Comparison of ENCODE assay signal across 18 mouse cellular contexts in genomic region chr11:89602966-89603365, GRCm38 (mm10).
DNase-seq lines count a peak whose midpoint lies in the region; ATAC-seq and TF ChIP-seq lines count a peak whose summit lies in the region.
"Had no signal": no experiment of that assay in that cellular context is flagged by ENCODE, and none has a peak within 500 bp of the region (broad histone marks: within the 10 kb centered on the region; RNA-seq: fewer than 3 reads in every experiment).

No protein-coding gene starts in this region.

- H3K4me2 ChIP-seq in liver, embryonic 11.5 days = no peak overlapping the region
- H3K4me2 ChIP-seq in midbrain, embryonic 11.5 days = no peak overlapping the region
- H3K4me2 ChIP-seq in midbrain, postnatal 0 days (ENCODE audit: low read depth, low read length, poor library complexity, severe bottlenecking) = no peak overlapping the region
- H3K4me2 ChIP-seq: embryonic facial prominence, embryonic 12.5 days; forebrain, embryonic 13.5 days; forebrain, embryonic 15.5 days had no signal

- no peaks in the 10 kb centered on the region for H3K36me3 ChIP-seq in liver, adult 2 months (ENCODE audit: control insufficient read depth, insufficient read depth, low read length)
- no peaks in the 10 kb centered on the region for H3K36me3 ChIP-seq in liver, embryonic 11.5 days (ENCODE audit: control insufficient read depth, insufficient read depth, low read length)
- no peaks in the 10 kb centered on the region for H3K36me3 ChIP-seq in midbrain, embryonic 11.5 days (ENCODE audit: control insufficient read depth, insufficient read depth, low read length)
- H3K36me3 ChIP-seq in midbrain, postnatal 0 days (ENCODE audit: insufficient read depth, low read length) = no peaks in the 10 kb centered on the region
- H3K36me3 ChIP-seq: embryonic facial prominence, embryonic 10.5 days; embryonic facial prominence, embryonic 12.5 days; forebrain, embryonic 15.5 days had no signal

- H3K9ac ChIP-seq in liver, adult 2 months (ENCODE audit: low read depth, low read length) = no peak overlapping the region
- no peak overlapping the region for H3K9ac ChIP-seq in liver, embryonic 11.5 days (ENCODE audit: low read depth, low read length)
- H3K9ac ChIP-seq in midbrain, embryonic 11.5 days (ENCODE audit: low read length) = no peak overlapping the region
- no peak overlapping the region for H3K9ac ChIP-seq in midbrain, postnatal 0 days (replicated peaks; ENCODE audit: low read length, poor library complexity, severe bottlenecking)
- H3K9ac ChIP-seq: embryonic facial prominence, embryonic 12.5 days; forebrain, embryonic 13.5 days; forebrain, embryonic 15.5 days; forebrain, postnatal 0 days had no signal

- H3K4me3 ChIP-seq in liver, adult 2 months (ENCODE audit: insufficient read depth, low read depth, low read length) = no peak overlapping the region
- no peak overlapping the region for H3K4me3 ChIP-seq in liver, embryonic 11.5 days (ENCODE audit: low read depth, low read length)
- no peak overlapping the region for H3K4me3 ChIP-seq in midbrain, embryonic 11.5 days (ENCODE audit: low read depth, low read length)
- no peak overlapping the region for H3K4me3 ChIP-seq in midbrain, postnatal 0 days (ENCODE audit: low read depth, low read length)
- H3K4me3 ChIP-seq: embryonic facial prominence, embryonic 10.5 days; embryonic facial prominence, embryonic 12.5 days; forebrain, embryonic 13.5 days; forebrain, embryonic 15.5 days had no signal

- no peak for TF ChIP-seq CTCF in liver, adult 2 months (IDR thresholded peaks at IDR 0.05; ENCODE audit: low read depth, low read length)
- no peak for TF ChIP-seq CTCF in midbrain, postnatal 0 days (IDR thresholded peaks at IDR 0.05)

- H3K27me3 ChIP-seq in liver, adult 2 months (ENCODE audit: control insufficient read depth, insufficient read depth, low read length) = no peaks in the 10 kb centered on the region
- H3K27me3 ChIP-seq in liver, embryonic 11.5 days (replicated peaks; ENCODE audit: control insufficient read depth, insufficient read depth, low read length) = no peaks in the 10 kb centered on the region
- H3K27me3 ChIP-seq in midbrain, embryonic 11.5 days (ENCODE audit: control insufficient read depth, insufficient read depth, low read length) = no peaks in the 10 kb centered on the region
- no peaks in the 10 kb centered on the region for H3K27me3 ChIP-seq in midbrain, postnatal 0 days (ENCODE audit: insufficient read depth, low read length)
- H3K27me3 ChIP-seq: embryonic facial prominence, embryonic 12.5 days; forebrain, embryonic 13.5 days; forebrain, embryonic 15.5 days had no signal

- no peak for TF ChIP-seq POLR2A in liver, adult 2 months (IDR thresholded peaks at IDR 0.05; ENCODE audit: extremely low read depth, insufficient read depth, low read length)

- no peaks in the 10 kb centered on the region for H3K9me3 ChIP-seq in liver, embryonic 11.5 days (ENCODE audit: control insufficient read depth, low read length)
- no peaks in the 10 kb centered on the region for H3K9me3 ChIP-seq in midbrain, embryonic 11.5 days (ENCODE audit: control insufficient read depth, low read length)
- no peaks in the 10 kb centered on the region for H3K9me3 ChIP-seq in midbrain, postnatal 0 days (ENCODE audit: low read length)
- H3K9me3 ChIP-seq: embryonic facial prominence, embryonic 10.5 days; embryonic facial prominence, embryonic 12.5 days; forebrain, embryonic 13.5 days; forebrain, embryonic 15.5 days had no signal

- DNase-seq in liver, adult 2 months (ENCODE audit: extremely low read depth, low read depth, low spot score) = peak; percentile 67
- DNase-seq in liver, embryonic 11.5 days (ENCODE audit: low spot score) = no peak
- peak; percentile 54 for DNase-seq in midbrain, embryonic 11.5 days (ENCODE audit: low spot score, missing footprints)
- DNase-seq in midbrain, postnatal 0 days (ENCODE audit: low spot score) = no peak
- DNase-seq in gastrocnemius, adult 18-20 months (ENCODE audit: low spot score) = no peak
- DNase-seq: adrenal gland, adult 2 months; adrenal gland, postnatal 10 days; adrenal gland, postnatal 25 days; cerebellum, adult 11-12 months; cerebellum, adult 2 months; cerebellum, adult 9-10 months; cerebellum, postnatal 10 days; cerebellum, postnatal 25 days; forebrain, postnatal 0 days had no signal

- no peak overlapping the region for H3K27ac ChIP-seq in liver, adult 2 months (replicated peaks; ENCODE audit: insufficient read depth, low read depth, low read length)
- no peak overlapping the region for H3K27ac ChIP-seq in liver, embryonic 11.5 days (ENCODE audit: low read depth, low read length)
- H3K27ac ChIP-seq in midbrain, embryonic 11.5 days (ENCODE audit: low read depth, low read length) = no peak overlapping the region
- H3K27ac ChIP-seq in midbrain, postnatal 0 days (ENCODE audit: low read depth, low read length) = no peak overlapping the region
- H3K27ac ChIP-seq: embryonic facial prominence, embryonic 10.5 days; embryonic facial prominence, embryonic 12.5 days; forebrain, embryonic 13.5 days; forebrain, embryonic 15.5 days had no signal

- WGBS in liver, adult 2 months = 49% methylated on average over 5 of the region's 5 CpGs
- 72% methylated on average over 5 of the region's 5 CpGs for WGBS in liver, embryonic 11.5 days
- 84% methylated on average over 5 of the region's 5 CpGs for WGBS in midbrain, embryonic 11.5 days
- 84% methylated on average over 5 of the region's 5 CpGs for WGBS in midbrain, postnatal 0 days

- ATAC-seq in liver, embryonic 11.5 days (replicated peaks; ENCODE audit: low FRiP score) = no peak
- no peak for ATAC-seq in midbrain, embryonic 11.5 days (ENCODE audit: low FRiP score)
- no peak for ATAC-seq in midbrain, postnatal 0 days (ENCODE audit: low FRiP score)
- ATAC-seq: forebrain, embryonic 13.5 days; forebrain, embryonic 15.5 days; forebrain, postnatal 0 days had no signal

- no peaks in the 10 kb centered on the region for H3K4me1 ChIP-seq in liver, adult 2 months (ENCODE audit: control insufficient read depth, insufficient read depth, low read length)
- H3K4me1 ChIP-seq in liver, embryonic 11.5 days (replicated peaks; ENCODE audit: control insufficient read depth, insufficient read depth, low read length) = no peaks in the 10 kb centered on the region
- no peaks in the 10 kb centered on the region for H3K4me1 ChIP-seq in midbrain, embryonic 11.5 days (ENCODE audit: control insufficient read depth, insufficient read depth, low read length)
- H3K4me1 ChIP-seq in midbrain, postnatal 0 days (ENCODE audit: insufficient read depth, low read length) = no peaks in the 10 kb centered on the region
- H3K4me1 ChIP-seq: forebrain, embryonic 13.5 days; forebrain, embryonic 15.5 days had no signal

- H3K79me2 ChIP-seq in liver, adult 2 months (ENCODE audit: control insufficient read depth, insufficient read depth, low read length) = no peaks in the 10 kb centered on the region

Comparison
In these comparisons a context has a peak if more than half of its experiments do, and no peak if none do; other contexts are left out.
1. DNase-seq: peak in liver, adult 2 months (single experiment) and midbrain, embryonic 11.5 days (single experiment); none in liver, embryonic 11.5 days (single experiment), midbrain, postnatal 0 days (single experiment) and gastrocnemius, adult 18-20 months (single experiment).